Mouse (Mus musculus) Patski (cell line): ENCODE data around the gene Olfr453. TPM values are rescaled to one million over a fixed set of nuclear protein-coding genes. Genes with fewer than 3 reads are reported as not detected.
A peak's percentile ranks its signal among the peaks of the same experiment; 100 is the strongest.

ENCODE experiments used
- ATAC-seq: fragments of 100-300 bp; one replicate; pipeline ENCODE4 v1.8.0; 2021
- CTCF ChIA-PET: fragments of 350-600 bp; sonication (Branson Sonifier 250); formaldehyde crosslinking; loops from one replicate; lab custom pipeline; 2022; ENCODE audit warnings: inconsistent platforms; lab: Charles Lee
- POLR2A ChIA-PET: fragments of 350-600 bp; sonication (Branson Sonifier 250); formaldehyde crosslinking; loops from one replicate; lab custom pipeline; 2022; ENCODE audit warnings: antibody characterized with exemption, inconsistent platforms; lab: Charles Lee
- DNase-seq: peaks from one replicate; pipeline ENCODE4 v3.0.0-alpha.2; 2011; ENCODE audit warnings: low read depth, low spot score
- H3K27me3 ChIP-seq: fragments of 371-371 bp; one replicate; pipeline ENCODE4 v1.5.1; 2021
- CTCF ChIP-seq: fragments of 100-300 bp; IDR thresholded peaks from one replicate; pipeline ENCODE4 v1.5.1; 2021
- in situ Hi-C: fragments of 300-500 bp; cut with MboI; formaldehyde crosslinking; loops from 3 replicates; pipeline ENCODE4 v1.11.1; 2018; ENCODE audit warnings: low pct_unique_long_range_greater_than_20kb, mixed read lengths
- polyA plus RNA-seq: library from polyadenylated mRNA; unstranded; gene quantifications from one replicate; pipeline ENCODE4 v1.2.3, GENCODE M21; 2021

Gene Olfr453
- polyA plus RNA-seq, 1 experiment from 2014 or later: not detected

GRCm38 (mm10) chr6:42777066-42777465 lies 37.9 kb downstream of the Olfr453 start:
- in situ Hi-C loops: no loop called here
- POLR2A ChIA-PET: no interaction called here
- no peak for TF ChIP-seq CTCF
- DNase-seq: no peak
- no peak for ATAC-seq
- CTCF ChIA-PET: no interaction called here
- no peaks in the 10 kb centered on the region for H3K27me3 ChIP-seq

DNA sequence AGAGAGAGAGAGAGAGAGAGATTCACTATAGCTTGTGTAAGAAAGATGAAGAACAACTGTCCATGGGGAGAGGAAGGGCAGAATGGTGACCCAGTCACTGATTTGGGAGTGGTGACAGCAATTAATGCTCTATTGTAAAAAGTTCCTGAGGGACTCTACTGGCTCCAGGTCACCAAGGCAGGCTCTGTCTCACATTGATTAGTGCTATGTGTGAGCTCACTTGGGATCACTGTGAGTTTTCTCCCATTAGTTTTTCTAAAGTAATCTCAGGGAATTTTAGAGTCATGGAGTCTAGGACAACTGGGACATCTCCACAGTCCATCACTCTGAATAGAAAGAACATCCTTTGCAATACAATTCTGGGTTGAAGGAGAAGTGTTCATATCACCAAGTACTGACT lies 45.6 kb downstream of the Olfr453 start, which contains the start of gene Olfr452:
TSS of gene Olfr452 (plus strand) at position 301 of the 400 bp plus-strand sequence.
- no peak for TF ChIP-seq CTCF
- ChIA-PET CTCF (no interaction called here), POLR2A (no interaction called here)
- no peak for ATAC-seq
- no peak for DNase-seq
- in situ Hi-C loops: no loop called here
- peaks cover 29% of the 10 kb centered on the region for H3K27me3 ChIP-seq

DNA sequence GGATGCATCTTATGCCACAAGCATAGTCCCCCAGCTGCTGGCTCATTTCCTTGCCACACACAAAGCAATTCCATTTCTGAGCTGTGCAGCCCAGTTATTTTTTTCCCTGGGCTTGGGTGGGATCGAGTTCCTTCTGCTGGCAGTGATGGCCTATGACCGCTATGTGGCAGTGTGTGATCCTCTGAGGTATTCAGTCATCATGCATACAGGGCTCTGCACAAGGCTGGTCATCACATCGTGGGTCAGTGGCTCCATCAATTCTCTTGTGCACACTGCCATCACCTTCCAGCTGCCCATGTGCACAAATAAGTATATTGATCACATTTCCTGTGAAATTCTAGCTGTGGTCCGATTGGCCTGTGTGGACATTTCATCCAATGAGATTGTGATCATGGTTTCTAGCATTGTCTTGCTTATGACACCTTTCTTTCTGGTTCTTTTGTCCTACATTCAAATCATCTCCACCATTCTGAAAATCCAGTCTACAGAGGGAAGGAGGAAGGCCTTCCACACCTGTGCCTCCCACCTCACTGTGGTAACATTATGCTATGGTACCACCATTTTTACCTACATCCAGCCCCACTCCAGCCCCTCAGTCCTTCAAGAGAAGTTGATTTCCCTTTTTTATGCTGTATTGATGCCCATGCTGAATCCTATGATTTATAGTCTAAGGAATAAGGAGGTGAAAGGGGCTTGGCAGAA lies 51.2 kb downstream of the Olfr453 start:
- ChIA-PET POLR2A (no interaction called here), CTCF (no interaction called here)
- peak; percentile 22 for TF ChIP-seq CTCF
- in situ Hi-C loops: no loop called here
- H3K27me3 ChIP-seq: peaks cover 29% of the 10 kb centered on the region
- DNase-seq: no peak
- ATAC-seq: no peak

DNA sequence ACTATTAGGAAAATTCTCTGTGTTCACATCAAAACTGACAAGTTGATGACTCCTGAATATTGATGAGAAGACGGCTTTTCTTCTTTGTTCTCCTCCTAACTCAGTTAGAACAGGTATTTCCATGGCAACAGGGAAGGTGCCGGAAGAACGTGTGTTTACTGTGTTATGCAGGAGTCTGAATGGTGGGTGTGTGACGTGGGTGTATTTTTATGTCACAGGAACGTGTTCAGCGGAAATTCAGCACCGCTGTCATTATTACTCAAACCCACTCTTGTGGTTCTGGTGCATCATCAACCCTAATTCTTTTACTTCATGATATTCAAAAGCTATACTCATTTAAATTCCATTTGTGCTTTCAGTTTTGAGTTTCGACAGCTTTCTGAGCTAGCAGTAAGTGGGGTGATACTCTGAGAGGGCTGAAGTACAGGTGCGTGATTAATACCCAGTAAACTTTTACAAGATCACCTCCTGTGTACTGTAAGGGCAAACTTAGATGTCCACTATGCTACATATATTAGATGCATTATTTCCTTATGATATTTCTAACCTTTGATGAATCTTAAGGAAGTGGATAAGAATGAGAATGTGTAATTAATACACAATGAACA lies 51.9 kb downstream of the Olfr453 start:
- ChIA-PET CTCF (no interaction called here), POLR2A (no interaction called here)
- ATAC-seq (no peak), DNase-seq (no peak)
- in situ Hi-C loops: no loop called here
- TF ChIP-seq CTCF: no peak
- H3K27me3 ChIP-seq: peaks cover 28% of the 10 kb centered on the region

- ChIA-PET POLR2A (no interaction called here), CTCF (no interaction called here)
- ATAC-seq: no peak
- in situ Hi-C loops: no loop called here
- H3K27me3 ChIP-seq: peaks cover 6% of the 10 kb centered on the region
- DNase-seq: no peak
- TF ChIP-seq CTCF: no peak
Observed at GRCm38 (mm10) chr6:42794982-42795381, 55.8 kb downstream of the Olfr453 start.

Other genes with a start within 250 kb of the Olfr453 start
- not detected for gene Olfr455, start 191.8 kb upstream of the Olfr453 start, polyA plus RNA-seq
- gene Tcaf3, start 141.7 kb upstream of the Olfr453 start, polyA plus RNA-seq: not detected
- gene Tcaf2, start 94.1 kb upstream of the Olfr453 start, polyA plus RNA-seq: 9.0 TPM
- gene Tcaf1, start 29.3 kb upstream of the Olfr453 start, polyA plus RNA-seq: 69.7 TPM
- gene Olfr38, start 17.0 kb downstream of the Olfr453 start, polyA plus RNA-seq: not detected
- gene Olfr452, start 45.7 kb downstream of the Olfr453 start, polyA plus RNA-seq: not detected
- not detected for gene Olfr450, start 72.6 kb downstream of the Olfr453 start, polyA plus RNA-seq
- not detected for gene Olfr449, start 95.0 kb downstream of the Olfr453 start, polyA plus RNA-seq
- gene Olfr448, start 151.1 kb downstream of the Olfr453 start, polyA plus RNA-seq: not detected
- not detected for gene Olfr447, start 169.5 kb downstream of the Olfr453 start, polyA plus RNA-seq
- gene Olfr446, start 182.0 kb downstream of the Olfr453 start, polyA plus RNA-seq: not detected
- not detected for gene Olfr444, start 209.7 kb downstream of the Olfr453 start, polyA plus RNA-seq